Mouse (Mus musculus) bone marrow, adult 2 months (tissue): Measurements from ENCODE around the gene Fbxo47.

Experiments
- CTCF ChIP-seq: fragments of 200-500 bp; IDR thresholded peaks from 2 replicates; pipeline ENCODE4 v1.5.1; 2011; ENCODE audit warnings: low read length, control low read depth; ENCODE audit not compliant: control insufficient read depth, insufficient read depth
- POLR2A ChIP-seq: fragments of 200-500 bp; IDR thresholded peaks from 2 replicates; pipeline ENCODE4 v1.6.1; 2011; ENCODE audit warnings: low read depth, mild to moderate bottlenecking, control low read depth, low read length, borderline replicate concordance; ENCODE audit not compliant: control insufficient read depth

DNA sequence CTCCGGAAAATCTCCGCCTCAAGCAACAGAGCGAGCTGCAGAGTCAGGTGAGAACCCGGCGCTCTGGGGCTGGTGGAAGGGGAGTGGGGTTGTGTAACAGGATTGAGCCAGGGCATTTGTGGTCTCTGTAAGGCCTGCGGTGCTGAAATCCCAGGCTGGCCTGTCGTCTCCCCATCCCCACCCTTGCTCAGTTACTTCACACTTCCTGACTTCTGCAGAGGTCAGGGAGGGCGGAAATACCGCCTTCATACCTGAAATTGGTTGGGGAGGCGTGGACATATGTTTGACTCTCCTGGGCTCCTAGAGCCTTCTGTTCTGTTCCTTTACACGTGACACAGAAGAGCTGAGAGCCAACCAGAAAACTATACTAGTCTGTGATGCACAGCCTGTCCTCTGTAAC, 68.2 kb downstream of the Fbxo47 start:
- TF ChIP-seq CTCF, result no peak
- no peak for TF ChIP-seq POLR2A
